Mouse (Mus musculus) neural tube, embryonic 14.5 days (tissue): ENCODE measurements around the gene Timmdc1. TPM values are rescaled to one million over a fixed set of nuclear protein-coding genes. Genes with fewer than 3 reads are reported as not detected.

Experiments used
- ATAC-seq: fragments of 200-750 bp; cut with Nextera tagmentation; 2 replicates; pipeline ENCODE4 v1.8.0; 2017; ENCODE audit warnings: low read depth, mild to moderate bottlenecking, moderate TSS enrichment, moderate library complexity
- H3K27ac ChIP-seq: fragments of 300-500 bp; sonication (generic); 2 replicates; pipeline ENCODE4 v1.5.1; 2014; ENCODE audit warnings: low read depth, mild to moderate bottlenecking, control low read depth, low read length, moderate library complexity, mixed read lengths
- H3K27me3 ChIP-seq: fragments of 300-500 bp; sonication (generic); 2 replicates; pipeline ENCODE4 v1.6.1; 2014; ENCODE audit warnings: low read length; ENCODE audit not compliant: control insufficient read depth, insufficient read depth
- H3K36me3 ChIP-seq: fragments of 300-500 bp; sonication (generic); 2 replicates; pipeline ENCODE4 v1.6.1; 2014; ENCODE audit warnings: low read length, mixed read lengths; ENCODE audit not compliant: control insufficient read depth, insufficient read depth
- H3K4me1 ChIP-seq: fragments of 300-500 bp; sonication (generic); 2 replicates; pipeline ENCODE4 v1.6.1; 2014; ENCODE audit warnings: low read length; ENCODE audit not compliant: control insufficient read depth, insufficient read depth
- H3K4me2 ChIP-seq: fragments of 300-500 bp; sonication (generic); 2 replicates; pipeline ENCODE4 v1.6.1; 2014; ENCODE audit warnings: mild to moderate bottlenecking, low read depth, low read length, control low read depth
- H3K4me3 ChIP-seq: fragments of 300-500 bp; sonication (generic); 2 replicates; pipeline ENCODE4 v1.5.1; 2014; ENCODE audit warnings: low read depth, low read length, control low read depth, mixed read lengths
- H3K9ac ChIP-seq: fragments of 300-500 bp; sonication (generic); replicated peaks from 2 replicates; pipeline ENCODE4 v1.6.1; 2014; ENCODE audit warnings: low read depth, mild to moderate bottlenecking, control low read depth, low read length, mixed read lengths
- H3K9me3 ChIP-seq: fragments of 300-500 bp; sonication (generic); 2 replicates; pipeline ENCODE4 v1.6.1; 2016; ENCODE audit warnings: low read length; ENCODE audit not compliant: control insufficient read depth
- WGBS: fragments of 180-500 bp; shearing (Covaris S2); extraction: QIAGEN DNeasy Blood & Tissue Kit; methylation state at CpG from one replicate; pipeline ENCODE4 v1.1.7; 2014; 5-methylcytosine and 5-hydroxymethylcytosine counted together
- polyA plus RNA-seq: library from polyadenylated mRNA; unstranded; fragments of >200 nt; fragmentation: Nextera tagmentation; extraction: Ambion mirVana; gene quantifications from 2 replicates; pipeline ENCODE4 v1.2.1, GENCODE M21; 2014

Timmdc1 gene
- polyA plus RNA-seq, 1 experiment from 2014 or later = 33.2 TPM

DNA sequence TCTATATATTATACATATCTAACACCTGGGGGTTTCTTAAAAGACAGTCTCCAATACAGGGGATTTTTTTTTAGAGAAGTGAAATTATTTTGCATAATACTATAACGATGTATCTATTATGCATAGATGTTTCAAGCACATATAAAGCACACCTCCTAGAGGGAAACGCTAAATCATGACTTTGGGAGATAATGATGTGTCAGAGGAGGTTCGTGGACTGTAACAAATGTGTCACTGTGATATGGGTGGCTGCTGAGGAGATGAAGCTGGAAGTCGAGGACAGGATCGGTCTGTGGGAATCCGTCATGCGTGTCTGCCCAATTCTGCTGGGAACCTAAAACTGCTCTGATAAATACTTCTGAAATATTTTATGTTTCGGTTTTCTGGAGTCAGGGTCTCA is 60.7 kb downstream of the Timmdc1 start:
- 79% methylated on average over 8 of the region's 8 CpGs for WGBS
- no peak overlapping the region for H3K9ac ChIP-seq
- no peak for ATAC-seq
- H3K9me3 ChIP-seq = no peaks in the 10 kb centered on the region
- no peaks in the 10 kb centered on the region for H3K27me3 ChIP-seq
- H3K36me3 ChIP-seq = no peaks in the 10 kb centered on the region
- H3K27ac ChIP-seq = no peak overlapping the region
- no peak overlapping the region for H3K4me2 ChIP-seq
- no peak overlapping the region for H3K4me3 ChIP-seq
- no peaks in the 10 kb centered on the region for H3K4me1 ChIP-seq

GRCm38 (mm10) chr16:38459990-38460389 is 62.5 kb downstream of the Timmdc1 start:
- H3K4me2 ChIP-seq = no peak overlapping the region
- H3K9me3 ChIP-seq = no peaks in the 10 kb centered on the region
- no peak overlapping the region for H3K27ac ChIP-seq
- 95% methylated on average over 4 of the region's 4 CpGs for WGBS
- H3K4me1 ChIP-seq = no peaks in the 10 kb centered on the region
- H3K4me3 ChIP-seq = no peak overlapping the region
- H3K9ac ChIP-seq = no peak overlapping the region
- ATAC-seq = no peak
- no peaks in the 10 kb centered on the region for H3K27me3 ChIP-seq
- no peaks in the 10 kb centered on the region for H3K36me3 ChIP-seq

GRCm38 (mm10) chr16:38458600-38459280 is 63.7 kb downstream of the Timmdc1 start:
- Histone ChIP-seq H3K4me1 (no peaks in the 10 kb centered on the region), H3K4me2 (no peak overlapping the region), H3K9ac (no peak overlapping the region), H3K27me3 (no peaks in the 10 kb centered on the region), H3K27ac (no peak overlapping the region), H3K36me3 (no peaks in the 10 kb centered on the region), H3K4me3 (no peak overlapping the region), H3K9me3 (no peaks in the 10 kb centered on the region)
- 74% methylated on average over 6 of the region's 6 CpGs for WGBS
- ATAC-seq = no peak

- no peak overlapping the region for H3K9ac ChIP-seq
- H3K9me3 ChIP-seq = no peaks in the 10 kb centered on the region
- H3K27ac ChIP-seq = no peak overlapping the region
- no peaks in the 10 kb centered on the region for H3K4me1 ChIP-seq
- no peak for ATAC-seq
- no peaks in the 10 kb centered on the region for H3K27me3 ChIP-seq
- H3K36me3 ChIP-seq = no peaks in the 10 kb centered on the region
- WGBS = 50% methylated on average over 11 of the region's 11 CpGs
- no peak overlapping the region for H3K4me2 ChIP-seq
- H3K4me3 ChIP-seq = no peak overlapping the region
Observed at GRCm38 (mm10) chr16:38456812-38457567, 65.5 kb downstream of the Timmdc1 start.

- Histone ChIP-seq H3K4me1 (peaks cover 9% of the 10 kb centered on the region; the same call in 1 of the 2 replicates), H3K27me3 (no peaks in the 10 kb centered on the region), H3K27ac (no peak within 1 kb of the TSS), H3K4me2 (no peak within 1 kb of the TSS), H3K36me3 (no peaks in the 10 kb centered on the region), H3K4me3 (no peak within 1 kb of the TSS), H3K9ac (no peak within 1 kb of the TSS), H3K9me3 (no peaks in the 10 kb centered on the region)
- 69% methylated on average over 17 of the region's 17 CpGs for WGBS
- no peak for ATAC-seq
Observed at GRCm38 (mm10) chr16:38455511-38456418, 66.7 kb downstream of the Timmdc1 start, which contains the start of gene Cd80. Gene Cd80, plus strand, starts transcription at chr16:38455561.

DNA sequence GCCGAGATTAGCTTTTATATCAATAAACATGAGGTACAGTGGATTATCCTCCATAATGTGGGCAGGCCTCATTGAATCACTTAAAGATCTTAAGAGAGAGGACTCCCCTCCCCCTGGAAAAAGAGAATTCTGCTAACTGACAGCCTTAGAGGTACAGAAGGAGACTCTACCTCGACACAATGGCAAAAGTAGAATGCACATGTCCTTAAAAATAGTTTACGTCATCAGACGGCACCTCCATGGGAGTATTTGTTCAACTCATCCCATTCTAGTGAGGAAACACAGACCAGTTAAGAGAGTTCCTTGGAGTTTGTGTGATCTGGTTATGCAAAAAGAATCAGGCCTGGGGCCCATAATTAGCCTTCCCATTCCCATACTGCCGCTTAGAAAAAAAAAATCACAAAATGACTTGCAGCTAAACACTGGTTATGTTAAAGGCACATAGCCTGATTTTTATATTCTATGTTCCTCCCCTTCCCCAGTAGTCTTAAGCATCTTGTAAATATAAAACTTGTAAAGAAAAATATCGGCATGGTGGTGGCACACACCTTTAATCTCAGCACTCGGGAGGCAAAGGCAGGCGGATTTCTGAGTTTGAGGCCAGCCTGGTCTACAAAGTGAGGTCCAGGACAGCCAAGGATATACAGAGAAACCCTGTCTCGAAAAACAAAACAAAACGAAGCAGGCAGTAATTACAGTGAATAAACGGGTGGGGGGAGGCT is 67.8 kb downstream of the Timmdc1 start:
- H3K27ac ChIP-seq = no peak overlapping the region
- no peak overlapping the region for H3K4me2 ChIP-seq
- WGBS = 83% methylated on average over 11 of the region's 11 CpGs
- H3K4me1 ChIP-seq = peaks cover 12% of the 10 kb centered on the region; the same call in 1 of the 2 replicates
- ATAC-seq = no peak
- no peaks in the 10 kb centered on the region for H3K9me3 ChIP-seq
- no peaks in the 10 kb centered on the region for H3K36me3 ChIP-seq
- no peak overlapping the region for H3K4me3 ChIP-seq
- no peaks in the 10 kb centered on the region for H3K27me3 ChIP-seq
- no peak overlapping the region for H3K9ac ChIP-seq

GRCm38 (mm10) chr16:38453952-38454351 is 68.5 kb downstream of the Timmdc1 start:
- Histone ChIP-seq H3K9ac (no peak overlapping the region), H3K4me2 (no peak overlapping the region)
- ATAC-seq = no peak

DNA sequence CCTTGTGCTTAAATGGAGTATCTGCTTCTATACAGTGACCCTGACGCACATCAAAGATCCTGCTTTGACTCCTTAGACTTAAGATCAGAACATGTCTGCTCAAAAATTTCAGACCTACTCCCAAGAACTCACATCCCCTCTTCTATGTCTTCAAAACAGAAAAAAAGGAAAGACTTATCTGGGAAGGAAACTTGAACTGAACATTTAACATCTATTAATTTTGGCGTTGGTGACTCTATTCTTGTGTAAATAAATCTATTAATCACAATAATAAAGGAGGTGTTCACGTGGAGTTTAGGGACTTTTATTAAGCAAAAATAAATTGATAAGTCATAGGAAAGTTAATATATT is 69.3 kb downstream of the Timmdc1 start:
- H3K27ac ChIP-seq = peak overlapping the region; percentile 84
- peak overlapping the region; percentile 79 for H3K4me3 ChIP-seq
- 28% methylated on average over 3 of the region's 3 CpGs for WGBS
- peak overlapping the region; percentile 94 for H3K9ac ChIP-seq
- ATAC-seq = no peak
- peak overlapping the region; percentile 63 for H3K4me2 ChIP-seq
- no peaks in the 10 kb centered on the region for H3K27me3 ChIP-seq
- no peaks in the 10 kb centered on the region for H3K9me3 ChIP-seq
- peaks cover 12% of the 10 kb centered on the region; the same call in 1 of the 2 replicates for H3K4me1 ChIP-seq
- H3K36me3 ChIP-seq = peaks cover 10% of the 10 kb centered on the region; the same call in 1 of the 2 replicates

More at GRCm38 (mm10) chr16:38453952-38454351, 68.5 kb downstream of the Timmdc1 start:
- 91% methylated on average over 4 of the region's 4 CpGs for WGBS
- no peak overlapping the region for H3K27ac ChIP-seq
- peaks cover 6% of the 10 kb centered on the region; the same call in 1 of the 2 replicates for H3K36me3 ChIP-seq
- H3K9me3 ChIP-seq = no peaks in the 10 kb centered on the region
- no peak overlapping the region for H3K4me3 ChIP-seq
- H3K27me3 ChIP-seq = no peaks in the 10 kb centered on the region
- H3K4me1 ChIP-seq = peaks cover 12% of the 10 kb centered on the region; the same call in 1 of the 2 replicates
